Mouse (Mus musculus): ENCODE results near the gene Usp29. TPM values are rescaled to one million over a fixed set of nuclear protein-coding genes. Genes with fewer than 3 reads are reported as not detected.

The Usp29 gene
- polyA plus RNA-seq, 1 experiment from 2014 or later, result 10.3 TPM

- H3K27me3 ChIP-seq (replicated peaks), result no peaks in the 10 kb centered on the region
- no peak for ATAC-seq (ENCODE audit: insufficient number of reproducible peaks, low FRiP score)
These were observed 89.9 kb downstream of the Usp29 start for GRCm38 (mm10) chr7:6820296-6820695.

GRCm38 (mm10) chr7:6822633-6823032 lies 92.3 kb downstream of the Usp29 start:
- Histone ChIP-seq H3K27me3 (replicated peaks) (no peaks in the 10 kb centered on the region), H3K4me2 (no peak overlapping the region), H3K4me1 (replicated peaks) (peaks cover 4% of the 10 kb centered on the region), H3K9me3 (replicated peaks) (no peaks in the 10 kb centered on the region), H3K36me3 (no peaks in the 10 kb centered on the region), H3K9ac (no peak overlapping the region), H3K27ac (ENCODE audit: poor library complexity, severe bottlenecking) (no peak overlapping the region), H3K4me3 (no peak overlapping the region)
- no peak for ATAC-seq (ENCODE audit: insufficient number of reproducible peaks, low FRiP score)
- 70% methylated on average over 4 of the region's 4 CpGs for WGBS

More at GRCm38 (mm10) chr7:6820296-6820695, 89.9 kb downstream of the Usp29 start:
- Histone ChIP-seq H3K4me1 (replicated peaks) (peaks cover 4% of the 10 kb centered on the region), H3K4me3 (no peak overlapping the region), H3K36me3 (no peaks in the 10 kb centered on the region), H3K9ac (no peak overlapping the region), H3K9me3 (replicated peaks) (no peaks in the 10 kb centered on the region), H3K4me2 (no peak overlapping the region), H3K27ac (ENCODE audit: poor library complexity, severe bottlenecking) (no peak overlapping the region)
- 70% methylated on average over 6 of the region's 6 CpGs for WGBS

- H3K27ac ChIP-seq (ENCODE audit: poor library complexity, severe bottlenecking), result no peak overlapping the region
These were observed 93.3 kb downstream of the Usp29 start for GRCm38 (mm10) chr7:6823673-6824072.

GRCm38 (mm10) chr7:6825966-6826647 lies 95.7 kb downstream of the Usp29 start:
- no peaks in the 10 kb centered on the region for H3K36me3 ChIP-seq
- no peak overlapping the region for H3K4me3 ChIP-seq
- peaks cover 4% of the 10 kb centered on the region for H3K4me1 ChIP-seq (replicated peaks)
- no peak for ATAC-seq (ENCODE audit: insufficient number of reproducible peaks, low FRiP score)
- H3K9me3 ChIP-seq (replicated peaks), result no peaks in the 10 kb centered on the region
- 79% methylated on average over 11 of the region's 11 CpGs for WGBS
- no peak overlapping the region for H3K4me2 ChIP-seq
- no peaks in the 10 kb centered on the region for H3K27me3 ChIP-seq (replicated peaks)
- no peak overlapping the region for H3K9ac ChIP-seq
- H3K27ac ChIP-seq (ENCODE audit: poor library complexity, severe bottlenecking), result no peak overlapping the region

More at GRCm38 (mm10) chr7:6823673-6824072, 93.3 kb downstream of the Usp29 start:
- Histone ChIP-seq H3K9me3 (replicated peaks) (no peaks in the 10 kb centered on the region), H3K9ac (no peak overlapping the region), H3K4me1 (replicated peaks) (peaks cover 4% of the 10 kb centered on the region), H3K4me2 (no peak overlapping the region), H3K4me3 (no peak overlapping the region), H3K27me3 (replicated peaks) (no peaks in the 10 kb centered on the region), H3K36me3 (no peaks in the 10 kb centered on the region)
- WGBS, result 51% methylated on average over 2 of the region's 2 CpGs
- no peak for ATAC-seq (ENCODE audit: insufficient number of reproducible peaks, low FRiP score)

- Histone ChIP-seq H3K9ac (no peak overlapping the region), H3K9me3 (replicated peaks) (no peaks in the 10 kb centered on the region)
These were observed 98.8 kb downstream of the Usp29 start for GRCm38 (mm10) chr7:6829148-6829547.

GRCm38 (mm10) chr7:6834950-6835349 lies 104.6 kb downstream of the Usp29 start:
- Histone ChIP-seq H3K27ac (ENCODE audit: poor library complexity, severe bottlenecking) (no peak overlapping the region), H3K4me3 (no peak overlapping the region), H3K36me3 (no peaks in the 10 kb centered on the region), H3K4me1 (replicated peaks) (peaks cover 12% of the 10 kb centered on the region), H3K9me3 (replicated peaks) (no peaks in the 10 kb centered on the region), H3K27me3 (replicated peaks) (no peaks in the 10 kb centered on the region), H3K4me2 (no peak overlapping the region), H3K9ac (no peak overlapping the region)
- WGBS, result 51% methylated on average over 5 of the region's 5 CpGs
- 0 out of 2 replicates have a peak, but pooled peaks have one; percentile 45 for ATAC-seq (ENCODE audit: insufficient number of reproducible peaks, low FRiP score)

More at GRCm38 (mm10) chr7:6829148-6829547, 98.8 kb downstream of the Usp29 start:
- H3K4me2 ChIP-seq, result no peak overlapping the region
- no peaks in the 10 kb centered on the region for H3K36me3 ChIP-seq
- H3K4me3 ChIP-seq, result no peak overlapping the region
- H3K27ac ChIP-seq (ENCODE audit: poor library complexity, severe bottlenecking), result no peak overlapping the region
- whole genome bisulfite sequencing, result 28% methylated on average over 2 of the region's 2 CpGs
- H3K4me1 ChIP-seq (replicated peaks), result no peaks in the 10 kb centered on the region; the same call in 1 of the 2 replicates
- no peak for ATAC-seq (ENCODE audit: insufficient number of reproducible peaks, low FRiP score)
- H3K27me3 ChIP-seq (replicated peaks), result no peaks in the 10 kb centered on the region

- WGBS, result 38% methylated on average over 5 of the region's 5 CpGs
- Histone ChIP-seq H3K4me2 (no peak overlapping the region), H3K27ac (ENCODE audit: poor library complexity, severe bottlenecking) (no peak overlapping the region), H3K27me3 (replicated peaks) (no peaks in the 10 kb centered on the region), H3K36me3 (no peaks in the 10 kb centered on the region), H3K9me3 (replicated peaks) (no peaks in the 10 kb centered on the region), H3K4me3 (no peak overlapping the region), H3K4me1 (replicated peaks) (peaks cover 12% of the 10 kb centered on the region), H3K9ac (no peak overlapping the region)
- ATAC-seq (ENCODE audit: insufficient number of reproducible peaks, low FRiP score), result 0 out of 2 replicates have a peak, but pooled peaks have one; percentile 36
These were observed 105.0 kb downstream of the Usp29 start for GRCm38 (mm10) chr7:6835351-6835750.

- no peak overlapping the region for H3K9ac ChIP-seq
- H3K4me3 ChIP-seq, result no peak overlapping the region
- 65% methylated on average over 3 of the region's 3 CpGs for WGBS
- H3K27me3 ChIP-seq (replicated peaks), result no peaks in the 10 kb centered on the region
- H3K9me3 ChIP-seq (replicated peaks), result no peaks in the 10 kb centered on the region
- no peak overlapping the region for H3K27ac ChIP-seq (ENCODE audit: poor library complexity, severe bottlenecking)
- no peak for ATAC-seq (ENCODE audit: insufficient number of reproducible peaks, low FRiP score)
- H3K4me1 ChIP-seq (replicated peaks), result peaks cover 12% of the 10 kb centered on the region
- H3K36me3 ChIP-seq, result no peaks in the 10 kb centered on the region
- no peak overlapping the region for H3K4me2 ChIP-seq
These were observed 107.0 kb downstream of the Usp29 start for GRCm38 (mm10) chr7:6837297-6837925.

GRCm38 (mm10) chr7:6837926-6838554 lies 107.7 kb downstream of the Usp29 start:
- Histone ChIP-seq H3K4me3 (no peak overlapping the region), H3K4me2 (no peak overlapping the region), H3K4me1 (replicated peaks) (peaks cover 12% of the 10 kb centered on the region), H3K9ac (no peak overlapping the region), H3K9me3 (replicated peaks) (no peaks in the 10 kb centered on the region), H3K27ac (ENCODE audit: poor library complexity, severe bottlenecking) (no peak overlapping the region), H3K27me3 (replicated peaks) (no peaks in the 10 kb centered on the region), H3K36me3 (no peaks in the 10 kb centered on the region)
- no peak for ATAC-seq (ENCODE audit: insufficient number of reproducible peaks, low FRiP score)
- 39% methylated on average over 9 of the region's 9 CpGs for WGBS

- no peaks in the 10 kb centered on the region for H3K9me3 ChIP-seq (replicated peaks)
- WGBS, result 65% methylated on average over 5 of the region's 5 CpGs
- no peaks in the 10 kb centered on the region for H3K27me3 ChIP-seq (replicated peaks)
- H3K4me2 ChIP-seq, result no peak overlapping the region
- H3K9ac ChIP-seq, result no peak overlapping the region
- H3K27ac ChIP-seq (ENCODE audit: poor library complexity, severe bottlenecking), result no peak overlapping the region
- H3K4me1 ChIP-seq (replicated peaks), result peaks cover 6% of the 10 kb centered on the region; the same call in 1 of the 2 replicates
- no peaks in the 10 kb centered on the region for H3K36me3 ChIP-seq
- no peak overlapping the region for H3K4me3 ChIP-seq
- ATAC-seq (ENCODE audit: insufficient number of reproducible peaks, low FRiP score), result no peak
These were observed 110.5 kb downstream of the Usp29 start for GRCm38 (mm10) chr7:6840860-6841259.

- WGBS, result 43% methylated on average over 3 of the region's 3 CpGs
- Histone ChIP-seq H3K27me3 (replicated peaks) (no peaks in the 10 kb centered on the region), H3K27ac (ENCODE audit: poor library complexity, severe bottlenecking) (no peak overlapping the region), H3K4me1 (replicated peaks) (peaks cover 11% of the 10 kb centered on the region; the same call in 1 of the 2 replicates), H3K9me3 (replicated peaks) (no peaks in the 10 kb centered on the region), H3K4me3 (no peak overlapping the region), H3K36me3 (no peaks in the 10 kb centered on the region), H3K9ac (no peak overlapping the region), H3K4me2 (no peak overlapping the region)
- ATAC-seq (ENCODE audit: insufficient number of reproducible peaks, low FRiP score), result peak; percentile 83
These were observed 119.1 kb downstream of the Usp29 start for GRCm38 (mm10) chr7:6849495-6849894.

Measured in heart, embryonic 12.5 days (tissue).